Mouse (Mus musculus) CD4-positive, CD25-positive, alpha-beta regulatory T cell, adult 4 months (primary cell): ENCODE measurements around the gene Scamp3. TPM values are rescaled to one million over a fixed set of nuclear protein-coding genes. Genes with fewer than 3 reads are reported as not detected.

Source experiments
- ATAC-seq: one replicate; pipeline ENCODE4 v1.8.0; 2017
- polyA plus RNA-seq, 2 experiments: library from polyadenylated mRNA; unstranded; fragments of 100-300 nt; shearing (Covaris generic); gene quantifications; one replicate each; pipeline ENCODE4 v1.2.1; 2017

The Scamp3 gene
- polyA plus RNA-seq, 2 experiments from 2014 or later: 177 to 239 TPM

DNA sequence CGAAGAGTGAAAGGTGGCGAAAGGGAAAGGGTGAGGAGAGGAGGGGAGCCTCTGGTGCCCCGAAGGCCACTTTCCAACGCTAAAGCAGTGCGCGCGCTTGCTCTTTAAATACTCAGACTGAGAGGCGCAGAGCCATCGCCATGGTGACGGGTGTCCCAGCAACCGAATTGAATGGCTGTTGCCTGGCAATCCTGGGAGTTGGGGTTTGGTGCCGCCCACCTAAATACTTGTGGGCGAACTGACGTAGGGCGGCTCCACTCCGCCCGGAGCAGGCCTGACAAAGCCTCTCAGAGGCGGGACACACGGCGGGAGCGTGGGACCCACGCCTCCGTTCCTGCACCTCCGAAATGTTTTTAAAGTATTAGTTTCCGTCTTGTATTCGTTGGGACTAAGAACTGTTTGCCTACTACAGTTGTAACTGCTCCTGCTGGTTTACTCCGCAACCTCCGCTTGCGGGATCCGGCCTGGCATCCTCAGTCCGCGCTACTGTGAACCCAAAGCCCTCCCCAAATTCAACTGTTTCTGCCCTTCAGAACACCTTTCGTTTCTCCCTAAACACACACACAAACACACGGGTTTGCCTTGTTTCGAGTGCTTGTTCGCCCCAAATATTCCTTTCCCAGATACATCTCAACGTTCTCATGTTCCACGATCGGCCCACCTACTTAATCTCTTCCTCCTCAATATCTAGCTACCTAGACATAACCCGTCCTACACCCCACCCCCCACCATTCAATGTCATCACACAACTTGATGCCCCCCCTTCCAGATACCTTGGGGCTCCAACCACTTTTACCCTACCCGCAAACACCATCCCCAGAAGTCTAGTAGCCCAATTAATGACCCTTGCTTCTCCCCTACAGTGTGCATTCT, 50.3 kb downstream of the Scamp3 start:
- peak; percentile 54 for ATAC-seq

DNA sequence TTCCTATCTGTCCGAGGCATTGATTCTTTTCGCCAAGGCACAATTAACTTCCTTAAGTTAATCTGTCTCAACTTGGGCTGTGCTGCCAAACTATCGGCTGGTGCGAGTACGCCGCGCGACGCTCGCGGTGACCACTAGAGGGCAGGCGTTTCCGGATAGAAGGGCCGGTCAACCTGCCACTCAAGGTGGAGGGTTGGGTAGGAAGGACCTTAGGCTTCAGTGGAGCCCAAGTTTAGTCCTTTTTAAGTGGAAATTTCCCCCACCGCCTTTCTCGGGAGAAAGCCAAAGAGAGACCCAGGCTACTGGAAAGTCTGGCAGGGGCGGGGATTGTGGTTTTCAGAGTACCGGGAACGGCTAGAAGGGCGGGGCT, 50.9 kb downstream of the Scamp3 start:
- peak; percentile 62 for ATAC-seq

- ATAC-seq: no peak
Observed at GRCm38 (mm10) chr3:89228836-89229235, 51.6 kb downstream of the Scamp3 start, which contains the start of gene Muc1. Gene Muc1 (plus strand): TSS chr3:89229057.

DNA sequence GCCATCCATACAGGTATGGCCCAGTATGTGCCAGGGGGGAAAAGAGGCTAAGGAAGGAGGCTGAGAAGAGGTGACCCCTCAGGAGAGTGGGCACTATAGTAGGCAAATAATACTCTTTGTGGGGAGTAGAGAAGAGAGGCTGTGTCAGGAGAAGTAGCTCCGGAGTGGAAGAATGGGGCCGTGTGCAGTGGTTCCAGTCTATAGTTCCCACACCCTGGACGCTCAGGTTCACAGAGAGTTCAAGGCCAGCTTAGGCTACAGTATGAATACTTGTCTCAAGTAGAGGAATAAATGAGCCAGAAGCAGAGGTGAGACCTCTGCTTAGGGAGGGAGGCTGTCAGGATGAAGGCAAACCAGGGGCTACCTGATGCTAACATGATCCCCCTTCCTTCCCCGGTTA, 52.0 kb downstream of the Scamp3 start:
- no peak for ATAC-seq

- ATAC-seq: no peak
Observed at GRCm38 (mm10) chr3:89230561-89230960, 53.3 kb downstream of the Scamp3 start.

- ATAC-seq: peak; percentile 70
Observed at GRCm38 (mm10) chr3:89231345-89231744, 54.1 kb downstream of the Scamp3 start.

GRCm38 (mm10) chr3:89231772-89232275, 54.6 kb downstream of the Scamp3 start:
- no peak for ATAC-seq

Other genes starting within 250 kb of the Scamp3 start
- gene Ash1l, start 226.9 kb upstream of the Scamp3 start, polyA plus RNA-seq: 10 to 100 TPM; 43.9 to 46.1 TPM
- gene Dap3, start 226.3 kb upstream of the Scamp3 start, polyA plus RNA-seq: 100 to 1,000 TPM; 152 to 189 TPM
- 100 to 1,000 TPM in 1 of 2 experiments, 10 to 100 TPM in 1; 62.1 to 106 TPM for gene Rusc1, start 84.2 kb upstream of the Scamp3 start, polyA plus RNA-seq
- gene Gm43738, start 76.4 kb upstream of the Scamp3 start, polyA plus RNA-seq: not detected
- 10 to 100 TPM; 63.1 to 97.7 TPM for gene Fdps, start 75.5 kb upstream of the Scamp3 start, polyA plus RNA-seq
- not detected for gene Pklr, start 41.3 kb upstream of the Scamp3 start, polyA plus RNA-seq
- 1 to 10 TPM; 1.3 to 2.4 TPM for gene Hcn3, start 17.3 kb upstream of the Scamp3 start, polyA plus RNA-seq
- 10 to 100 TPM; 15.7 to 23.0 TPM for gene Clk2, start 12.7 kb upstream of the Scamp3 start, polyA plus RNA-seq
- gene Fam189b, start 5.7 kb downstream of the Scamp3 start, polyA plus RNA-seq: 100 to 1,000 TPM; 209 to 296 TPM
- 100 to 1,000 TPM in 1 of 2 experiments, 10 to 100 TPM in 1; 81.2 to 128 TPM for gene Gba, start 25.5 kb downstream of the Scamp3 start, polyA plus RNA-seq
- 1 to 10 TPM; 3.4 to 3.6 TPM for gene Thbs3, start 37.7 kb downstream of the Scamp3 start, polyA plus RNA-seq
- 100 to 1,000 TPM in 1 of 2 experiments, 10 to 100 TPM in 1; 78.8 to 144 TPM for gene Mtx1, start 49.6 kb downstream of the Scamp3 start, polyA plus RNA-seq
- 1 to 10 TPM; 1.1 to 2.0 TPM for gene Muc1, start 51.6 kb downstream of the Scamp3 start, polyA plus RNA-seq
- 100 to 1,000 TPM; 258 to 319 TPM for gene Krtcap2, start 68.5 kb downstream of the Scamp3 start, polyA plus RNA-seq
- gene Trim46, start 68.8 kb downstream of the Scamp3 start, polyA plus RNA-seq: 1 to 10 TPM; 4.0 to 7.0 TPM
- 100 to 1,000 TPM; 116 to 155 TPM for gene Dpm3, start 81.9 kb downstream of the Scamp3 start, polyA plus RNA-seq
- gene Slc50a1, start 93.1 kb downstream of the Scamp3 start, polyA plus RNA-seq: 100 to 1,000 TPM; 248 to 324 TPM
- gene Efna1, start 103.7 kb downstream of the Scamp3 start, polyA plus RNA-seq: not detected
- gene Efna3, start 145.5 kb downstream of the Scamp3 start, polyA plus RNA-seq: not detected
- not detected for gene Efna4, start 160.6 kb downstream of the Scamp3 start, polyA plus RNA-seq
- gene Adam15, start 172.5 kb downstream of the Scamp3 start, polyA plus RNA-seq: 10 to 100 TPM in 1 of 2 experiments, 1 to 10 TPM in 1; 8.5 to 13.3 TPM
- under 1 TPM in 1 of 2 experiments, not detected in 1; 0.42 TPM for gene Dcst2, start 184.5 kb downstream of the Scamp3 start, polyA plus RNA-seq
- 1 to 10 TPM in 1 of 2 experiments, under 1 TPM in 1; 0.59 to 1.1 TPM for gene Dcst1, start 187.8 kb downstream of the Scamp3 start, polyA plus RNA-seq
- gene Zbtb7b, start 217.3 kb downstream of the Scamp3 start, polyA plus RNA-seq: 10 to 100 TPM; 11.7 to 13.2 TPM
- 1 to 10 TPM in 1 of 2 experiments, not detected in 1; 5.3 TPM for gene Lenep, start 225.3 kb downstream of the Scamp3 start, polyA plus RNA-seq
- 10 to 100 TPM; 52.2 to 71.7 TPM for gene Flad1, start 234.4 kb downstream of the Scamp3 start, polyA plus RNA-seq
- 10 to 100 TPM; 21.6 to 40.2 TPM for gene Cks1b, start 240.9 kb downstream of the Scamp3 start, polyA plus RNA-seq
- gene Shc1, start 241.0 kb downstream of the Scamp3 start, polyA plus RNA-seq: 10 to 100 TPM; 33.2 to 35.2 TPM